Mouse (Mus musculus) intestine, embryonic 14.5 days (tissue): ENCODE measurements around the gene Adcy1. TPM values are rescaled to one million over a fixed set of nuclear protein-coding genes. Genes with fewer than 3 reads are reported as not detected.

Experiments used
- ATAC-seq: fragments of 200-750 bp; cut with Nextera tagmentation; replicated peaks from 2 replicates; pipeline ENCODE4 v1.8.0; 2017; ENCODE audit warnings: low read depth, moderate number of reproducible peaks, moderate TSS enrichment, moderate library complexity; ENCODE audit not compliant: low FRiP score, low TSS enrichment
- DNase-seq: peaks from one replicate; pipeline ENCODE4 v3.0.0-alpha.2; 2018; ENCODE audit warnings: low spot score
- H3K27ac ChIP-seq: fragments of 300-500 bp; sonication (generic); 2 replicates; pipeline ENCODE4 v1.5.1; 2014; ENCODE audit warnings: low read depth, mild to moderate bottlenecking, control low read depth
- H3K27me3 ChIP-seq: fragments of 300-500 bp; sonication (generic); replicated peaks from 2 replicates; pipeline ENCODE4 v1.6.1; 2014; ENCODE audit warnings: low read length, control low read depth; ENCODE audit not compliant: control insufficient read depth, insufficient read depth
- H3K36me3 ChIP-seq: fragments of 300-500 bp; sonication (generic); 2 replicates; pipeline ENCODE4 v1.6.1; 2014; ENCODE audit warnings: low read length, control low read depth; ENCODE audit not compliant: control insufficient read depth, insufficient read depth
- H3K4me1 ChIP-seq: fragments of 300-500 bp; sonication (generic); replicated peaks from 2 replicates; pipeline ENCODE4 v1.6.1; 2014; ENCODE audit warnings: low read length, control low read depth, mixed read lengths; ENCODE audit not compliant: control insufficient read depth, insufficient read depth
- H3K4me2 ChIP-seq: fragments of 300-500 bp; sonication (generic); 2 replicates; pipeline ENCODE4 v1.6.1; 2014; ENCODE audit warnings: low read length
- H3K4me3 ChIP-seq: fragments of 300-500 bp; sonication (generic); 2 replicates; pipeline ENCODE4 v1.5.1; 2014; ENCODE audit warnings: low read depth, low read length, control low read depth, mixed read lengths
- H3K9ac ChIP-seq: fragments of 300-500 bp; sonication (generic); 2 replicates; pipeline ENCODE4 v1.6.1; 2014; ENCODE audit warnings: mild to moderate bottlenecking, low read length
- H3K9me3 ChIP-seq: fragments of 300-500 bp; sonication (generic); 2 replicates; pipeline ENCODE4 v1.6.1; 2016; ENCODE audit warnings: low read length, control low read depth; ENCODE audit not compliant: control insufficient read depth
- WGBS: fragments of 180-500 bp; shearing (Covaris S2); extraction: QIAGEN DNeasy Blood & Tissue Kit; methylation state at CpG from one replicate; pipeline ENCODE4 v1.1.7; 2014; 5-methylcytosine and 5-hydroxymethylcytosine counted together
- polyA plus RNA-seq: library from polyadenylated mRNA; unstranded; fragments of >200 nt; fragmentation: Nextera tagmentation; extraction: Ambion mirVana; gene quantifications from 2 replicates; pipeline ENCODE4 v1.2.1, GENCODE M21; 2014

The Adcy1 gene
- polyA plus RNA-seq, 1 experiment from 2014 or later, result 1.9 TPM

GRCm38 (mm10) chr11:7109131-7109530 is 45.8 kb downstream of the Adcy1 start:
- 84% methylated on average over 4 of the region's 4 CpGs for WGBS
- Histone ChIP-seq H3K9ac (no peak overlapping the region), H3K4me1 (0 out of 2 replicates have a peak, but pooled peaks cover 4% of the 10 kb centered on the region), H3K36me3 (no peaks in the 10 kb centered on the region), H3K4me3 (no peak overlapping the region), H3K4me2 (no peak overlapping the region), H3K9me3 (no peaks in the 10 kb centered on the region), H3K27me3 (no peaks in the 10 kb centered on the region), H3K27ac (no peak overlapping the region)
- no peak for ATAC-seq
- DNase-seq, result no peak

- no peak overlapping the region for H3K9ac ChIP-seq
- no peak overlapping the region for H3K4me2 ChIP-seq
- DNase-seq (no peak), ATAC-seq (no peak)
- 0 out of 2 replicates have a peak, but pooled peaks cover 4% of the 10 kb centered on the region for H3K4me1 ChIP-seq
- no peak overlapping the region for H3K27ac ChIP-seq
- no peaks in the 10 kb centered on the region for H3K9me3 ChIP-seq
- WGBS, result 64% methylated on average over 4 of the region's 4 CpGs
- H3K27me3 ChIP-seq, result no peaks in the 10 kb centered on the region
- H3K36me3 ChIP-seq, result no peaks in the 10 kb centered on the region
- H3K4me3 ChIP-seq, result no peak overlapping the region
Observed at GRCm38 (mm10) chr11:7113046-7113445, 49.8 kb downstream of the Adcy1 start.

GRCm38 (mm10) chr11:7113687-7114086 is 50.4 kb downstream of the Adcy1 start:
- no peak overlapping the region for H3K4me3 ChIP-seq
- H3K36me3 ChIP-seq, result no peaks in the 10 kb centered on the region
- 49% methylated on average over 6 of the region's 6 CpGs for WGBS
- H3K27me3 ChIP-seq, result no peaks in the 10 kb centered on the region
- ATAC-seq (0 out of 2 replicates have a peak, but pooled peaks have one; percentile 30), DNase-seq (no peak)
- no peaks in the 10 kb centered on the region for H3K9me3 ChIP-seq
- H3K4me1 ChIP-seq, result 0 out of 2 replicates have a peak, but pooled peaks cover 4% of the 10 kb centered on the region
- no peak overlapping the region for H3K4me2 ChIP-seq
- H3K27ac ChIP-seq, result no peak overlapping the region
- no peak overlapping the region for H3K9ac ChIP-seq

- Histone ChIP-seq H3K9ac (no peak overlapping the region), H3K27me3 (no peaks in the 10 kb centered on the region), H3K4me2 (no peak overlapping the region), H3K4me1 (0 out of 2 replicates have a peak, but pooled peaks cover 4% of the 10 kb centered on the region), H3K9me3 (no peaks in the 10 kb centered on the region), H3K36me3 (no peaks in the 10 kb centered on the region), H3K27ac (no peak overlapping the region), H3K4me3 (no peak overlapping the region)
- DNase-seq (no peak), ATAC-seq (no peak)
- 42% methylated on average over 9 of the region's 9 CpGs for WGBS
Observed at GRCm38 (mm10) chr11:7114312-7114711, 51.0 kb downstream of the Adcy1 start.

GRCm38 (mm10) chr11:7116647-7117046 is 53.4 kb downstream of the Adcy1 start:
- 0 out of 2 replicates have a peak, but pooled peaks cover 4% of the 10 kb centered on the region for H3K4me1 ChIP-seq
- ATAC-seq, result 0 out of 2 replicates have a peak, but pooled peaks have one; percentile 20
- no peak overlapping the region for H3K4me3 ChIP-seq
- no peaks in the 10 kb centered on the region for H3K27me3 ChIP-seq
- no peak overlapping the region for H3K9ac ChIP-seq
- WGBS, result 70% methylated on average over 2 of the region's 2 CpGs
- no peak for DNase-seq
- no peaks in the 10 kb centered on the region for H3K9me3 ChIP-seq
- H3K4me2 ChIP-seq, result no peak overlapping the region
- no peaks in the 10 kb centered on the region for H3K36me3 ChIP-seq
- H3K27ac ChIP-seq, result no peak overlapping the region

- no peak for DNase-seq
- H3K36me3 ChIP-seq, result no peaks in the 10 kb centered on the region
- H3K4me2 ChIP-seq, result no peak overlapping the region
- 56% methylated on average over 8 of the region's 8 CpGs for WGBS
- no peak overlapping the region for H3K27ac ChIP-seq
- H3K4me1 ChIP-seq, result 0 out of 2 replicates have a peak, but pooled peaks cover 4% of the 10 kb centered on the region
- no peak overlapping the region for H3K9ac ChIP-seq
- 0 out of 2 replicates have a peak, but pooled peaks have one; percentile 36 for ATAC-seq
- H3K4me3 ChIP-seq, result no peak overlapping the region
- no peaks in the 10 kb centered on the region for H3K9me3 ChIP-seq
- no peaks in the 10 kb centered on the region for H3K27me3 ChIP-seq
Observed at GRCm38 (mm10) chr11:7129319-7130051, 66.2 kb downstream of the Adcy1 start.

GRCm38 (mm10) chr11:7132736-7133387 is 69.6 kb downstream of the Adcy1 start:
- no peak overlapping the region for H3K27ac ChIP-seq
- H3K4me1 ChIP-seq, result 0 out of 2 replicates have a peak, but pooled peaks cover 4% of the 10 kb centered on the region
- 87% methylated on average over 7 of the region's 7 CpGs for WGBS
- H3K9ac ChIP-seq, result no peak overlapping the region
- H3K27me3 ChIP-seq, result no peaks in the 10 kb centered on the region
- DNase-seq, result no peak
- H3K4me3 ChIP-seq, result no peak overlapping the region
- H3K36me3 ChIP-seq, result no peaks in the 10 kb centered on the region
- no peaks in the 10 kb centered on the region for H3K9me3 ChIP-seq
- no peak for ATAC-seq
- no peak overlapping the region for H3K4me2 ChIP-seq

GRCm38 (mm10) chr11:7133736-7134135 is 70.4 kb downstream of the Adcy1 start:
- no peak overlapping the region for H3K27ac ChIP-seq

More at GRCm38 (mm10) chr11:7133736-7134135, 70.4 kb downstream of the Adcy1 start:
- DNase-seq (no peak), ATAC-seq (no peak)
- Histone ChIP-seq H3K36me3 (no peaks in the 10 kb centered on the region), H3K9me3 (no peaks in the 10 kb centered on the region), H3K9ac (no peak overlapping the region), H3K4me1 (0 out of 2 replicates have a peak, but pooled peaks cover 4% of the 10 kb centered on the region), H3K4me2 (no peak overlapping the region), H3K27me3 (no peaks in the 10 kb centered on the region), H3K4me3 (no peak overlapping the region)
- 83% methylated on average over 5 of the region's 5 CpGs for WGBS
